Mouse (Mus musculus) natural killer cell, adult 2 months (primary cell): ENCODE results near the gene Btbd35f19.
"Not testable (repeated sequence)": the region's sequence is repeated elsewhere in the genome, so short reads cannot be mapped to it uniquely, and the experiment has no call there.

ENCODE experiments used
- DNase-seq, 2 experiments: peaks; one replicate each; pipeline ENCODE4 v3.0.0; 2022; ENCODE audit warnings: low spot score in 2 of 2

The Btbd35f19 gene

GRCm38 (mm10) chrX:31383818-31384217 is at the start of gene Btbd35f19:
TSS of gene Btbd35f19 (minus strand) at chrX:31383918.
- not testable (repeated sequence) for DNase-seq

- DNase-seq: not testable (repeated sequence)
Measured at GRCm38 (mm10) chrX:31341924-31342323, 41.8 kb downstream of the Btbd35f19 start.

DNA sequence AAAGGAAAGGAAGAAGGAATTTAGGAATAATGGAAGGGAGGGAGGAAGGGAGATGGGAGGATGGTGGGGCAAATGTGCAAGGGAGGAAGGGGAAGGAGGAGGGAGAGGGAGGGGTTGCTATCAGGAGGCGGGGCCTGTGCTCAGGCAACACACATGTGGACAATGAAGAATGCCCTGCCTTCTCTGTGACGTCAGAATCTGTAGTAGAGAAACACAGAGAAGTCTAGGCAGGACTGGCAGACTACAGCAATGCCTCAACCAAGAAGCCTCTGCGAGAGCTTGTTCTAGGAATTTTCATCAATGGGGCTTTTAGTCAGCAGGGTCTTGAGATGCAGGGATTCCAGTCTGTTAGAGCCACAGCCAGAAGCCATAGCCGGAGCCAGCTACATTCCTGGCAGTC is 47.6 kb downstream of the Btbd35f19 start, which contains the start of gene Btbd35f26:
Gene Btbd35f26 (plus strand): TSS at position 301 of the 400 bp plus-strand sequence.
- DNase-seq: not testable (repeated sequence)
